Mouse (Mus musculus) olfactory bulb, adult 2 months (tissue): ENCODE data around the gene Bend7.

Source experiments
- CTCF ChIP-seq: fragments of 200-500 bp; IDR thresholded peaks from 2 replicates; pipeline ENCODE4 v1.5.1; 2012; ENCODE audit warnings: low read depth, mild to moderate bottlenecking, low read length, moderate library complexity; ENCODE audit not compliant: insufficient read depth
- POLR2A ChIP-seq: fragments of 200-500 bp; IDR thresholded peaks from 2 replicates; pipeline ENCODE4 v1.6.1; 2012; ENCODE audit warnings: mild to moderate bottlenecking, low read depth, low read length, moderate library complexity; ENCODE audit not compliant: insufficient read depth

GRCm38 (mm10) chr2:4785016-4785415, 67.4 kb downstream of the Bend7 start:
- TF ChIP-seq POLR2A (no peak), CTCF (no peak)
